Mouse (Mus musculus) testis, postnatal 10 days (tissue): Measurements from ENCODE around the gene Creld2.
A peak's percentile ranks its signal among the peaks of the same experiment; 100 is the strongest.

Source experiments
- DNase-seq: peaks from one replicate; pipeline ENCODE4 v3.0.0; 2021; ENCODE audit warnings: low spot score

Gene Creld2

DNA sequence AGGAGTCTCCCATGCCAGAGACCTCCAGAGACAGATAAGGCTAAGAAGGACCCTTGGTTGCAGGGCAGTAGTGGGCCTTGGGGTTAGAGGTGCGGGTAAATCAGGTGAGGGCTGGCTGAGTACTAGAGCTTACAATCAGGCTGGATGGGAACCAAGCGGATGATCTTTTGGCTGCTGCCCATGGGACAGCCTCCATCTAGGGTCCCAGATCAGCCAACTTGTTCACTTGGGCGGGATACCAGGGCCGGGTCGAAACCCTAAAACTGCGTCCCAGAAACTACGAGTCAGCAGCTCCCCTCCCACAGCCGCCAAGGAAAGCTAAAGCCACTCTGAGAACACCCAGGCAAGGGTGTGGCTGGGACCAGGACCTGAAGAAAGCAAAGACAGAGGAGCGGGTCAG lies 33.7 kb downstream of the Creld2 start:
- DNase-seq, result no peak

DNA sequence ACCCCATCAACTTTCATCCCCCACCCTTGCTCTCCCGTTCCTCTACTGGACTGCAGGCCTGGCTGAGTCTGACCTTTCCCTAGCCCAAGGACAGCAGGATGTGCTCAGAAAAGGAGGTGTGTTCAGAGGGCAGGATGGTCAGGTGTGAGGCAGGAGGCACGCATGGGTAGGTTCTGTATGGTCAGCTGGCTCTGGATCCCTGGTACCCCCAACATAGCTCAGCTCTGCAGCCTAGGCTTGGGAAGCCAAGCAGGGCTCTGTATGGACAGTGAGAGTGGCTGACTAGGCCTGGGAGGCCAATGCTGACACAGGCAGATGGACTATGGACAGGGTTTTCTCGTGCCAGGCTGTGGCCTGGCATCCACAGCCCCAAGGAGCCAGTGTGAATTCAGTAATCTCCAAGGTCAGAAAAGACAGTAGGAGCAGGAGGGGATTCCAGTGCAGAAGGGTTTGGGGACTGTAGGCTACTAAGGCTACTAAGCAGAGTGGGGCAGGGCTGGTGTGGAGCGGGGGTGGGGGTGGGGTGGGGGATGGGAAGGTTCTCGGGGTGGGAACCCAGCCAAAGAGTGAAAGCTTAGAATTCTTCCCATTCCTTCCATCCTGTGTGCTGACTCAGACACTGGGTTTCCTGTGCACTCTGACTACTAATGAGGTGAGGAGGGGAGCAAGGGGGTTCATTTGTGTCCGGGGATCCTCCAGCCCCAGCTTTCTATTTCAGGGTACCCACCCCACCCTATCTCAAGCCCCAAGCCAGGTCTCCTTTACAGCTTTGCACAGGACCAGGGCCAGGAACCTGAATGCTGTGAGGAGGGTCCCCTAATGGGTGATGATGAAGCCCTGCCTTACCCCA lies 34.9 kb downstream of the Creld2 start:
- no peak for DNase-seq

GRCm38 (mm10) chr15:88854969-88855830 lies 35.8 kb downstream of the Creld2 start:
- DNase-seq, result no peak

DNA sequence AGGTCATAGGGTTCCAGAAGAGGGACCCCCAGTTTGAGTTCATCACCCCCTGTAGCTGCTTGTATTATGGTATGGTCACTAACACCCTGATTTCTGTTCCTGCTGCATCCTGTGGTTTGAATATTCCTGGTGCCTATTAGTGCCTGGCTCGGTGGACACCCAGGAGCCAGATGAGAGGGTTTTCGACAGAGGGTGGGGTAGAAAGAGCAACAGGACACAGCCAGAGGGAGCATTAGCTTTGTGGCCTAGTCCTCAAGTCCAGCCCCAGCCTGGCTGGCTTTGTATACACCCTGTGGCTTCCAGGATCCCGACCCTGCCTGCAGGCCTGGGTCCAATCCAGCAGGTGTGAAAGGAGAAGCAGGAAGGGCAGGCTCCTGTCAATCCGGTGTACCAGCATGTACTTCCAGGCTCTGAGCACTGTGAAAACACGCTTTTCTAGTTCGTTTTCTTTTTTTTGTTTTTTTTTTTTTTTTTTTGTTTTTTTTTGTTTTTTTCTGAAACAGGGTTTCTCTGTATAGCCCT lies 36.5 kb downstream of the Creld2 start:
- DNase-seq, result no peak

DNA sequence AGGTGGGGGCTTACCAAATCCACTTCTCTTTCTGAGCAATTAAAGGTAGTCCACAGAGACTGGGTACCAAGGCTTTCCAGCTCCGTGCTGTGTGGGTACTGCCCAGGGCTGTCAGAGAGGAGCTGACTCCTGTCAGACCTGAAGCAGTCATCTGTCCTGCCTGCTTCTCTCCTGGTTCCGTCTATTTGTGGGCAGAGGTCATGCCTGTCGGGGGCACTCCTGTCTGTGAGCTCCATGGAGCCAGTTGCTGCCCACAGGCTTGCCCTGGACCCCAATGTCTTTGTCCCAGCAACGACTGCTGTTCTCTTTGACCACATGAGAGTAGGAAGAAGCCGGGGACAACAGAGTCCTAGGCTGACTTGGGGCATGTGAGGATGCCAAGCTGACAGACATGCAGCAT lies 37.2 kb downstream of the Creld2 start:
- DNase-seq, result no peak

DNA sequence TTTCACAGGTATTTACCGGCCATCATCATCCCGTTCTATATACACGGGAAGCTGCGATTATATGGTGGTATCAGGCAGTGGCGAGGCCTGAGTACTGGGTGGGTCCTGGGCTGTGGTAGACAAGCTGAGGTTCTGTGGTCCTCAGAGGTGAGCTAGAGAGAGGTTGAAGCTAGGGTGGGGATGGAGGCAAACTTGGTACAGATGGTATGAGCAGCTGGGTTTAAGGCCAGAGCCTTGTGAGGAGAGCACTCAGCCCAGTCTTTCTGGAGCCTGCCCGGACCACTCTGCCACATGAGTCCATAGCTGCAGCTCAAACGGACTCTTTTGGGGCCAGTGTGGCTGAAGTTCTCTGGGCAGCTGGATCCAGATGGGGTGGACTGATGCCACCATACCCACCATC lies 37.9 kb downstream of the Creld2 start:
- DNase-seq, result no peak

DNA sequence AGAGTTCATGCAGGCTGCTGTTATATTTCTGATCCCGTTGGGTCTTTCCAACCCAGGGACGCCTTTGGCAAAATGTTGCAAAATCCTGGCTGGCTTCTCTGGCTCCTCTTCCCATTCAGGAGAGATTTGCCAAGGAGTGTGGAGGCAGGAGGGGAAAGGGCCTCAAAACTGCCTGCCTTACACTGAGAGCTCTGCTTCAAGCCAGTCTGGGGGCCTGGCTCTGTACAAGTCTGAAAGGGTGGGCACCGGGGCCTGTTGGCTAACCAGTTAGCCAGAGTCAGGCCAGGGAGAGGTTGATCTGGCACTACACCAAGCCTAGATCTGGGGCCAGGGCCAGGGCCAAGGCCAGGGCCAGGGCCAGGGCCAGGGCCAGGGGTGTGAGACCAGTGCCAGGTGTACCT lies 38.7 kb downstream of the Creld2 start:
- no peak for DNase-seq

DNA sequence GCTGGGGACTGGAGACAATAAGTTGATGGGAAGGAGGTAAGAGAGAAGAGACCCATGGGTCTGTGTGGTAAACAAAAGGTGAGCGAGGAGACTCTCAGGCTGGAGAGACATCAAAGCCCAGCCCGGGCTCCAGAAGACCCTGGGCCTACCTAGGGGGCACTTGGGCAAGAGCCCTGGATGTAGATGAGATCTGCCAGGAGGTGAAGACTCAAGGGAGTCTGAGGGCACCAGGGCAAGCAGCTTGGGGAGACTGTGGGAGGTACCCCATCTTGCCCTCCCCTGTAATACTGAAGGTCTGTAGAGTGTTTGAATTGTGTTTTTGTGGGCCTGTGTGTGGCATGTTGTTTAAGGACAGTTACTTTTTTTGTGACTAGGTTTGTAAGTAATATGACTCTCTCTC lies 39.3 kb downstream of the Creld2 start:
- no peak for DNase-seq

- no peak for DNase-seq
These were observed 39.9 kb downstream of the Creld2 start for GRCm38 (mm10) chr15:88859206-88859970.

DNA sequence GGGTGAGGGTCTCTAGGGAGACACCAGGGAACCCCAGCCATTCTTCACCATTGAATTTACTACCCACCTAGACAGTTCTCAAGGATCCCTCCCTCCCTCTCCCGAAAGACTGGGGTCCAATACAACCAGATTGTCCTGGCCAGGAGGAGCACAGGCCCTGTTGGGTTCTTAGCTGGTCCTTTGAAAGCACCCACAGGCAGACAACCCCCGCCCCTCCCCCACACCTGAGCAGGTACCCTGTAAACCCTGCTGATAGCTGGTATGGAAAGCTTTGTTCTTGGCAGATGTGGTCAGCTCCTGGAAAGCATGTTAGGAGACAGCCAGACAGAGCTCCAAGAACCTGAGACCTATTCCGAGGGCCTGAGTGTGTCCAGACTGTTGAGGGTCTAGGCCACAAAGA lies 41.3 kb downstream of the Creld2 start:
- peak; percentile 65 for DNase-seq

DNA sequence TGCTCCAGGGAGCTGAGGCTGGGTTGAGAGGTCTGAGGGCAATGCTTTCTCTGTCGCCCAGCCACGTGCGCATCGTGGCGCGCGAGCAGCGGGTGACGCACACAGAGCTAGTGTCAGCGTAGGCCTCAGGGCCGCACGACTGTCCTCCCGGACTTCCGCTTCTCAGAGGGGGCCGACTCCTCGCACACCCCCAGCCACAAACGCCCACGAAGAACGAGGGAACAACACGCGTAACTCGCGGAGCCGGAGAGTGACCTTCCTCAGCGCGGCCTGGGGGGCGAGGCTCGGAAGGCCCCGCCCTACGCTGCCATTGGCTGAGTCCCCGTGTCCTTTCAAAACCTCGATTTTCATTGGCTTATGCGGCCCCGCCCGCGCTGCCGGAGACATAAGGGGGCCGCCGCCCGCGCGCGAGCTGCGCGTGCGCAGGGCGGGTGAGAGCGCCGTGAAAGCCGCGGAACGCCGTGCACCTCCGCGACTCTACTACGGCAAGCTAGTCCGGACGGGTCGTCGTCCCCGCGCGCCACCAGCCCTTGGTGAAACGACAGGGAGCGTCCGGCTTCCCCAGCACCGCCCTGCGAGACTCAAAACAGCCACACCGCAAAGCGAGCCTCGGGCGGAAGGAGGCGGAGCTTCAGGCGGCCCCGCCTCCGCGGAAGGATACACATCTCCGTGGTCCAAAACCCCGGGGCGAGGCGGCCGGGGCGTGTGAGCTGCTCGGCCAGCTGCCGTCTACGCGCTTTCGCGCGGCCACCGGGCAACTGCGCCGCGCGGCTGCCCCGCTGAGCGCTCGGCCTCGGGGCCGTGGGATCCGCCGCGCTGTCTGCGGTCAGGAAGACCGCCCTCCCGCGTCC lies 42.6 kb downstream of the Creld2 start, which contains the start of gene Pim3:
Pim3 (plus strand) TSS at position 415 of the 851 bp plus-strand sequence.
- DNase-seq, result peak; percentile 97

GRCm38 (mm10) chr15:88862881-88863694 lies 43.6 kb downstream of the Creld2 start:
- peak; percentile 73 for DNase-seq

DNA sequence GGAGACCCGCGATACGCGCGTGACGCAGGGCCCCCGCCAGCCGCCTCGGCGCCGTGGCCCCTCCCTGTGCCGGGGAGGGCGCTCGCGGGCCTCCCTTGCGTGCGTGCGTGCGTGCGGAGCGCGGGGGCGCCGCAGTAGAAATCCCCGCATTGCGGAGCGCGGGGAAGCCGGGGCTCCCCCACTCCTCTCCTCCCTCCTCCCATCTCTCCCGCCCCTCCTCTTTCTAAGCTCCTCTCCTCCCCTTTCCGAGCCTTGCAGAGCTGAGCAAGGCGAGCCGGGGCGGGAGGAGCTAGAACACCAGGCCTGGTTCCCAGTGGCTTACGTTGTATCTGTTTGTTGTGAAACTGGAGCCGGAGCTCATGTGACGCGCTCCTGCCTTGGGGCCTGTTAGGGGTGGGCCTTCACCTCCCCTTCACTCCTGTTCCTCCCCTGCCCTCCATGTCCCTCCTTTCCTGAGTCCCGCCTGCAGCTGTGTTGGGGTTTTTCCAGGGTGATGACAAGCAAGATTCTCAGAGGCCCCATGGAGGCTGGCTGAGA lies 44.3 kb downstream of the Creld2 start:
- DNase-seq, result peak; percentile 86

DNA sequence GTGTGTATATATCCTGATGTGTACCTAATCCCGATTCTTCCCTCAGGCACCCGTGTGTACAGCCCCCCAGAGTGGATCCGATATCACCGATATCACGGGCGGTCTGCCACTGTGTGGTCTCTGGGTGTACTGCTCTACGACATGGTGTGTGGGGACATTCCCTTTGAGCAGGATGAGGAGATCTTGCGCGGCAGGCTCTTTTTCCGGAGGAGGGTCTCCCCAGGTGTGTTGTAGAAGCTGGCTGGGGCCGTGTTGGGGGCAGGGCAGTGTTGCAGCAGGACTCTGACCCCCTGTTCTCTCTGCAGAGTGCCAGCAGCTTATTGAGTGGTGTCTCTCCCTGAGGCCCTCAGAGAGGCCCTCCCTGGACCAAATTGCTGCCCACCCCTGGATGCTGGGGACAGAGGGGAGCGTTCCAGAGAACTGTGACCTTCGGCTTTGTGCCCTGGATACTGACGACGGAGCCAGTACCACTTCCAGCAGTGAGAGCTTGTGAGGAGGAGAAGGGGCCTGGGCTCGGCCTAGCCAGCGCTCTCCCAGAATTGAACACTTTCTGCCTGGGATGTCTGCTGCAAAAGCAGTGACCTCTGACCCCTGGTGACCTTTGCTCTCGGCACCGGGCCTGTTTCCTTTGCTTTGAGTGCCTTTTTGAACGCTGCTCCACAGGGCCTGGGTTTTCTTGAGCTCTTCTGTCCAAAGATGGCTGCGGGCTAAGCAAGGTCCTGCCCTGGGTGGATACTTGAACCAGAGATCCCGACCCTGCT lies 45.0 kb downstream of the Creld2 start:
- peak; percentile 67 for DNase-seq

DNA sequence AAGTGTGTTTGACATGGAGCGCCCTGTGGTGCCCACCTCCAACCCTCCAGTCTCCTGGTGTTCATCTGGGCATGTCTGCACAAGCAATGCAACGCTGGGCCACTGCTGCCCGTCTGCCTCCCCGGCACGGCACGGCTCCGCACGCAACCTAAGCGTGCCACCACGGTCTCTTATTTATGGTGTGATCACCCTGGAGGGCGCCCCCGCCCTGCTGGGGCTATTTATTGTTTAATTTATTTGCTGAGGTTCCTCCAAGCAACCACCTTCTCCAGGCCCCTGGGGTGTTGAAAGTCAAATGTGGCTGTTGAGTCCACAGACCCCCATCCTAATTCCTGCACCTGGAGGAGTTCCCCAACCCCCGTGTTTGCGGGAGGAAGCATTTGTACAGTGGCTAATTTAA lies 45.6 kb downstream of the Creld2 start:
- DNase-seq, result no peak

GRCm38 (mm10) chr15:88865888-88866695 lies 46.6 kb downstream of the Creld2 start:
- no peak for DNase-seq

DNA sequence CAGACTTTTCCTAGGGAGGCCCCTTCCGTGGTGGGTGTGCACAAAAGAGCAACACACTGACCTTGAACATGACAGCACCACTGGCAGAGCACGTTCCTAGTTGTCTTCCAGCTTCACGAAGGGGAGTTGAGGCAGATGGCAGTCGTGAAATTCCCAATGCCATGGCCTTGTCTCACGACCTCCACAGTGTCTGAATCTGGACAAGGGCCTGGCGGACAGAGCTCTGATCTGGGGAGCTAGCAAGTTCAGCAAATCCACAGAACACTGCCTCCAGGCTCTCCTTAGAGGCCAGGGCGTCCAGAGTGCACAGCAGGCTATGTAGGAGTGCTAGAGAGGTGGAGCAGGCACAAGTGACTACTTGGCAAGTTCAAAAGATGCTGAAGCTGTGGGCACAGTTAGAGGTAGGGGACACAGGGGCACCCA lies 47.5 kb downstream of the Creld2 start:
- DNase-seq, result no peak

GRCm38 (mm10) chr15:88867368-88868023 lies 48.0 kb downstream of the Creld2 start:
- DNase-seq, result no peak
